Mouse (Mus musculus): ENCODE results near the gene Dstn. TPM values are rescaled to one million over a fixed set of nuclear protein-coding genes. Genes with fewer than 3 reads are reported as not detected.

The Dstn gene
- total RNA-seq, 2 experiments from 2014 or later, result 213 to 219 TPM

DNA sequence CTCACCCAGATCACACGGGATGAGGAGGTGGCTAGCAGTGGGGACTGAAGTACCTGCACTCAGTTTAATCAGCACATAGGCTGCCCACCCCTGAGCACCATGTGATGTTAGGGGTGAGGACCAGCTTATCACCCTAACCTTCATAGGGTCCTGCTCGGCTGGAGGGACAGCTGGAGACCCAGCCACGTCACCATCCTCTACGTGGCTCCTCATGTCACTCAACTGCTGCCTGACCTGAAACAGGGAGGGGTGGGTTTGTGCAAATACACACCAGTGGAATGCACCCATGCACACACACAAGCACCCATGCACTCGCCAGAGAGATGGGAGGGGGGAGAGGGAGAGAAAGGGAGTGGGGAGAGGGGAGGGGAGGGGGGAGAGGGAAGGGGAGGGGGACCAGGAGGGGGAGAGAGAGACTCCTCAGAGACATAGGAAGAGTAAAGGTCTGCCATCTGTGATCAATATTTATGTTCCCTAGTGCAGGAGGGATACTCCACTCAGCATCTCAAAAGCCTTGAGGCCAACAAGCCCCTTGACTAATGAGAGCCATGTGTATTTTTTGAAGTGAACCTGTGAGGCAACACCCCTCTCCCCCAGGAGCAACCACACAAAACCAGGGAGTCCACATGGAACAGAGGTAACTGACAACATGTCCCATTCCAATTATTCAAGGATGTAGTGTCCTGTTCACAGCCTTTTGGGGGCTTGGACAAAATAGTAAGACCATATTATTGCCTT, 35.3 kb downstream of the Dstn start:
- intact Hi-C loops (cut with DNase I), result no loop called here
- no peak for DNase-seq (ENCODE audit: low spot score in 2 of 2)

- DNase-seq (ENCODE audit: low spot score in 2 of 2), result no peak
- intact Hi-C loops (cut with DNase I), result no loop called here
These were observed 35.9 kb downstream of the Dstn start for GRCm38 (mm10) chr2:143951028-143951420.

- intact Hi-C loops (cut with DNase I), result no loop called here
- DNase-seq (ENCODE audit: low spot score in 2 of 2), result no peak
These were observed 36.6 kb downstream of the Dstn start for GRCm38 (mm10) chr2:143951546-143952315.

- intact Hi-C loops (cut with DNase I), result no loop called here
- no peak for DNase-seq (ENCODE audit: low spot score in 2 of 2)
These were observed 38.8 kb downstream of the Dstn start for GRCm38 (mm10) chr2:143953944-143954343.

- no peak for DNase-seq (ENCODE audit: low spot score in 2 of 2)
- intact Hi-C loops (cut with DNase I), result no loop called here
These were observed 39.9 kb downstream of the Dstn start for GRCm38 (mm10) chr2:143955004-143955403.

DNA sequence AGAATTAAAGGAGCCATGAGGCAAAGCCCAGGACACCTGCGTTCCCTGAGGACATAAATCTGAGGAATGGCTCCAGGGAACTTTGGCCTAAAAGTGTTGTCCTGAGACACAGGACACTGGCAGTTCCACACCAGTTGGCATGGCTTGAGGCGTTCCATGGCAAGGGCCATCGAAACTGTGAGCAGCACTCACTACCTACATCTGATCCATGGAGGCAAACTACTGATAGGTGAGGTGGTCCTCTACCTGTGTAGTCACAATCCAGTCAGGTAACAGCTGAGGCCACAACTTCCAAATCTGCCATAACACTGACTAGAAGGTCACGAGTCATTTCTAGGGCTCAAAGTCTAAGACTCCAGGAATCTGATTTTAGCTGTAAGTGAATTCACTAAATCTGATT, 40.6 kb downstream of the Dstn start:
- no peak for DNase-seq (ENCODE audit: low spot score in 2 of 2)

DNA sequence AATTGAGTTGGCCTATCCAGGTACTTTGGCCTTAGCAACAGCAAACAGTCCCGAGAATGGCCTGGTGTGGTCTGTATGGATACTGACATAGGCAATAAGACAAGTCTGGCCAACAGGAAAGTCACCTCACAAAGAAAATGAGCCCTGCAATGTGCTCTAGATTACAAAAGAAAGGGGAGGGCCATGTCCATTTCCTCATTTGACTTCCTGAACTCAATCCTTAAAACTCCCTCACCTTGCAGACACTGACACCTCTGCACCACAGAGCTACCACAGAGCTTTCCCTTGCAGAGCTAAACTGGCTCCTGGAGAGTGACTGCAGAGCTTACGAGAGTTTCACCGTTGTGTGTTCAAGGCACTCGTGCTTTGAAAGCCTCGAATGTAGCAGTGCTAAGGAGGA, 47.1 kb downstream of the Dstn start:
- intact Hi-C loops (cut with DNase I), result no loop called here
- DNase-seq (ENCODE audit: low spot score in 2 of 2), result no peak

More for the DNA sequence above, 40.6 kb downstream of the Dstn start:
- intact Hi-C loops (cut with DNase I), result no loop called here

GRCm38 (mm10) chr2:143963318-143963717, 48.2 kb downstream of the Dstn start:
- DNase-seq (ENCODE audit: low spot score in 2 of 2), result no peak
- intact Hi-C loops (cut with DNase I), result no loop called here

DNA sequence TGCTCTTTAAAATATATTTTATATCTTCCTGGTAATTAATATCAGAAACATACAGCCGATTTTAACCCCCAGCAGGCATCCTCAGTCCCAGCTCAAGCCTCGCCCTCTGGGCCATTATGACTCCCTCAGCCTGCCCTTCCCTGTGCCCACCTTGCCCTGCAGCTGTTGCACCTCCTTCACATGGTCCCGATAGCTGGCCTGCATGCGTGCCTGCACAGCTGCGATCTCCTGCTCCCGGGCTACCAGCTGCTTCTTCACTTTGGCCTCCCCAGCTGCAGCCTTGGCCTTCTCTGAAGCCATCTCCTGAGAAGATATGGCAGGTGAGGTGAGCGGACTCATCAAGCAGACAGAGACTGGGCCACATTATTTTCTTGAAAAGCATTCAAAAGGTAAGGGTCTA, 54.1 kb downstream of the Dstn start:
- DNase-seq (ENCODE audit: low spot score in 2 of 2), result no peak

GRCm38 (mm10) chr2:143970841-143971240, 55.7 kb downstream of the Dstn start:
- intact Hi-C loops (cut with DNase I), result no loop called here
- no peak for DNase-seq (ENCODE audit: low spot score in 2 of 2)

More for the DNA sequence above, 54.1 kb downstream of the Dstn start:
- intact Hi-C loops (cut with DNase I), result no loop called here

GRCm38 (mm10) chr2:143971887-143972286, 56.8 kb downstream of the Dstn start:
- DNase-seq (ENCODE audit: low spot score in 2 of 2), result no peak
- intact Hi-C loops (cut with DNase I), result no loop called here

DNA sequence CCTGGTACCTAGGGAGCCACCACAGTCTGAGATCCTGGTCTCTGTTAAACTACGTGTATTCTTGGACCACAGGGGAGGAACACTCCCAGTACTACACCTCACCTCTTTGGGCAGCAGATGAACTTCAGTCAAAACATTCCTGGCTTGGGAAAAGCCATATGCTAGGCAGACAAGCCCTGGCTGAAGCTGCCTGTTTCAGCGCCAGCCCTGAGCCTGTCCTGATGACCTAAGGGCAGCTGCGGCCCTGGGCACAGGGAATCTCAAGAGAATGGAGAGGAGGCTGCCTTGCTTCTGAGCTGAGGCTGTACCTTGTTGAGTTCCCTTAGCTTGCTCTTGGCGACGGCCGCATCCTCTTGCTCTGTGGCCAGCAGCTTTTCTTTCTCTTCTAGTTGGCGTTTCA, 58.0 kb downstream of the Dstn start:
- DNase-seq (ENCODE audit: low spot score in 2 of 2), result no peak
- intact Hi-C loops (cut with DNase I), result no loop called here

DNA sequence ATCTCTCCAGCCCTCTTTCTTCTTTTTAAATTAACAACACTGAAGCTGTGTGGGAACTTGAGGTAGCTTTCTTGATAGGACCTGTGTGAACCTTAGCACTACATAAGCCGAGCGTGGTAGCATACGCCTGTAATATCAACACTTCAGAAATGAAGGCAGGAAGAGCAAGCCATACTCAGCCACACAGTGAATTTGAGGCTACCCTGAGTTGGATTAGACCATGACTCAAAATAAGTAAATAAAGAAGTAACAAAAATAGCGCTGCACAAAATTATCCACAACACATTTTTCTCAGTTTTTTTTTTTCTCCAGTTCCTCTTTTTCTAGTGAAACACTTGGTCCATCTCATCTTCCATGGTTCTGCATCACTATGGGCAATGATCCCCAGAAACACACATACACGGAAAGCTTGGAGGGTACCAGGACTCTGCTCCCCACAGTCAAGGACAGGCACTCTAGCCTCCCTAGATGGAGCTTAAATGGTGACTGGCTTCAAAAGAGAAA, 60.1 kb downstream of the Dstn start:
- no peak for DNase-seq (ENCODE audit: low spot score in 2 of 2)
- intact Hi-C loops (cut with DNase I), result loop anchor here (5.0 kb wide), 1 partner anchor 108 kb away; no protein-coding TSS in a partner anchor

- intact Hi-C loops (cut with DNase I), result loop anchor here (5.0 kb wide), 1 partner anchor 111 kb away; no protein-coding TSS in a partner anchor
- DNase-seq (ENCODE audit: low spot score in 2 of 2), result no peak
These were observed 63.5 kb downstream of the Dstn start for GRCm38 (mm10) chr2:143978444-143979147.

DNA sequence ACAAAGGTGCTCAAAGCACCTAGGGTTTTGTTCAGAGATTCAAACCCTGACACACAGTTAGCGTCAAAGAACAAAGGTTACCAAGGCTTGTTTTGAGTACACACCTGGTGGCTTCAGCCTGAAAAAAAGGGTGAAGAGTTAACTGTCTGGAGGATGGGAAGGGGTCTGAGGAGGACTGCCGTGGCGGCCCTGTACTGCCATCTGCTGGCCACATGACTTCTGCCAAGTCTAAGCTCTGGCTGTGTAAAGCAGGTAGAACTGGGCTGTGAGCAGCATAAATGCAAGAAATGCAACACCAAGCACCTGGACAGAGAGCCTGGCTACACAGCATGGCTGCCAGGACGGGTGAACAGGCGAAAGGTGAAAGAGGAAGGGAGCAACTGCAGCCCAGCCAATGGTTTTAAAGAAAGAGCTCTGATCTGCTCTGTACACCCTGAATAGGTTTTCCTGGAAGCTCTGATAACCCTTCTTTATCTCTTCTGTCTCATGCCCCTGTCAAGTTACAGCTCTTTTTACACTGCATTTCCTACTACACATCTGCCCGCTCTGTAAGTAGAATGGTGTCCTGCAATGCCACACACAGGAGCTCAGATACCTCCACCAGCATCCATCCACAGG, 65.8 kb downstream of the Dstn start:
- intact Hi-C loops (cut with DNase I), result no loop called here
- DNase-seq (ENCODE audit: low spot score in 2 of 2), result peak; percentile 76 to 84

GRCm38 (mm10) chr2:143982152-143982551, 67.0 kb downstream of the Dstn start:
- intact Hi-C loops (cut with DNase I), result no loop called here
- DNase-seq (ENCODE audit: low spot score in 2 of 2), result no peak

DNA sequence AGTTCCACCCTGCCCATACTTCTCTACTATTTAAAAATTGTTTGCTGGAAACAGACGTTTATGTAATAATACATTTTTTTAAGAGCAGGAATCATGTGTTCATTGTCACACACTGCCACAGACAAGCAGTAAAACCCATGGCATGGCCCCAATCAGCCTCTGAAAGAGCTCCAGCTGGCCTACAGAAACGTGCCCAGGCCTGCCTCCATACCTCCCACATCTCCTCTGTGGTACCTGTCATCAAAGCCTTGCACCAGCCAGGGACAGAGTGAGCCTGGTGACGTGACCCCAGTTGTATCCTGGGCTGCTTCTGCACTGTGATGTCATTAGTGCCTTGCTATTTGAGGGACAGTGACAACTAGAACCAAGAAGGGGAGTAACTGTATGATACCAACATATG, 67.8 kb downstream of the Dstn start:
- intact Hi-C loops (cut with DNase I), result no loop called here
- DNase-seq (ENCODE audit: low spot score in 2 of 2), result peak in 1 of 2 experiments; percentile 50

- DNase-seq (ENCODE audit: low spot score in 2 of 2), result no peak
- intact Hi-C loops (cut with DNase I), result no loop called here
These were observed 68.4 kb downstream of the Dstn start for GRCm38 (mm10) chr2:143983482-143983881.

DNA sequence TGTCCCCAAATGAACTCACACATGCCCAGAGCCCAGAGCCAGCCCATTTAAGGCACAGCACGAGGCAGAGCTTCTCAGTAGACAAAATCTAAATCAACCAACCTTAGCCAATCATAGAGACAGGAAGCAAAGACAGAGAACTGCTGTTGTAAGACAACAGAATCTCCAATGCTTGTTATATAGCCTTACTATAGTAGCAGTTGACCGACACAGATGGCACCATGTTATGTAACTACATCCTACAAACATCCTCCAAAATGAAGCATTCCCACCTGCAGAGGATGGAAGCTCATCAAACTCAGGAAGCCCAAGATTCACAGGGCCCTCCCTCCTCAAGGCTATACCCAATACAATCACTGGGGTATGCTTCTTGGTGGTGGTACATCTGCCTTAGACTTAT, 72.4 kb downstream of the Dstn start:
- intact Hi-C loops (cut with DNase I), result no loop called here
- no peak for DNase-seq (ENCODE audit: low spot score in 2 of 2)

- DNase-seq (ENCODE audit: low spot score in 2 of 2), result no peak
- intact Hi-C loops (cut with DNase I), result no loop called here
These were observed 72.9 kb downstream of the Dstn start for GRCm38 (mm10) chr2:143988016-143988415.

All from left cerebral cortex, postnatal 14 days (tissue).